Mouse (Mus musculus) stomach, embryonic 15.5 days (tissue): ENCODE results near the gene Cx3cr1. TPM values are rescaled to one million over a fixed set of nuclear protein-coding genes. Genes with fewer than 3 reads are reported as not detected.

Source experiments
- ATAC-seq: fragments of 200-750 bp; cut with Nextera tagmentation; 2 replicates; pipeline ENCODE4 v1.8.0; 2017; ENCODE audit warnings: low read depth, moderate number of reproducible peaks, moderate TSS enrichment; ENCODE audit not compliant: insufficient read depth, low FRiP score
- H3K27ac ChIP-seq: fragments of 300-500 bp; sonication (generic); 2 replicates; pipeline ENCODE4 v1.5.1; 2015; ENCODE audit warnings: mild to moderate bottlenecking, inconsistent platforms
- H3K27me3 ChIP-seq: fragments of 300-500 bp; sonication (generic); replicated peaks from 2 replicates; pipeline ENCODE4 v1.6.1; 2015; ENCODE audit warnings: inconsistent platforms
- H3K36me3 ChIP-seq: fragments of 300-500 bp; sonication (generic); 2 replicates; pipeline ENCODE4 v1.6.1; 2015; ENCODE audit warnings: inconsistent platforms
- H3K4me1 ChIP-seq: fragments of 300-500 bp; sonication (generic); 2 replicates; pipeline ENCODE4 v1.6.1; 2015; ENCODE audit warnings: inconsistent platforms
- H3K4me2 ChIP-seq: fragments of 300-500 bp; sonication (generic); 2 replicates; pipeline ENCODE4 v1.6.1; 2015; ENCODE audit warnings: mild to moderate bottlenecking, inconsistent platforms
- H3K4me3 ChIP-seq: fragments of 300-500 bp; sonication (generic); replicated peaks from 2 replicates; pipeline ENCODE4 v1.5.1; 2015; ENCODE audit warnings: inconsistent platforms
- H3K9ac ChIP-seq: fragments of 300-500 bp; sonication (generic); 2 replicates; pipeline ENCODE4 v1.6.1; 2015; ENCODE audit warnings: inconsistent platforms
- H3K9me3 ChIP-seq: fragments of 300-500 bp; sonication (generic); 2 replicates; pipeline ENCODE4 v1.6.1; 2016; ENCODE audit warnings: inconsistent platforms
- WGBS: fragments of 180-500 bp; shearing (Covaris S2); methylation state at CpG from one replicate; pipeline ENCODE4 v1.1.7; 2015; 5-methylcytosine and 5-hydroxymethylcytosine counted together
- polyA plus RNA-seq: library from polyadenylated mRNA; unstranded; fragments of >200 nt; fragmentation: Nextera tagmentation; extraction: Ambion mirVana; gene quantifications from 2 replicates; pipeline ENCODE4 v1.2.1, GENCODE M21; 2015

Gene Cx3cr1
- polyA plus RNA-seq, 1 experiment from 2014 or later, result 13.3 TPM

- Histone ChIP-seq H3K9ac (no peak overlapping the region), H3K4me2 (no peak overlapping the region), H3K27ac (no peak overlapping the region), H3K27me3 (no peaks in the 10 kb centered on the region), H3K4me1 (no peaks in the 10 kb centered on the region), H3K36me3 (no peaks in the 10 kb centered on the region), H3K4me3 (no peak overlapping the region), H3K9me3 (no peaks in the 10 kb centered on the region)
- no peak for ATAC-seq
- 76% methylated on average over 6 of the region's 6 CpGs for WGBS
Measured at GRCm38 (mm10) chr9:120081247-120081646, 11.6 kb upstream of the Cx3cr1 start.

GRCm38 (mm10) chr9:120080546-120081108 lies 10.9 kb upstream of the Cx3cr1 start:
- Histone ChIP-seq H3K36me3 (no peaks in the 10 kb centered on the region), H3K27ac (no peak overlapping the region), H3K4me2 (no peak overlapping the region), H3K9ac (no peak overlapping the region), H3K4me1 (no peaks in the 10 kb centered on the region), H3K27me3 (no peaks in the 10 kb centered on the region), H3K9me3 (no peaks in the 10 kb centered on the region), H3K4me3 (no peak overlapping the region)
- WGBS, result 67% methylated on average over 8 of the region's 8 CpGs
- no peak for ATAC-seq

- Histone ChIP-seq H3K9ac (no peak overlapping the region), H3K27me3 (no peaks in the 10 kb centered on the region), H3K27ac (no peak overlapping the region), H3K4me1 (no peaks in the 10 kb centered on the region), H3K36me3 (no peaks in the 10 kb centered on the region), H3K4me2 (no peak overlapping the region), H3K4me3 (no peak overlapping the region), H3K9me3 (no peaks in the 10 kb centered on the region)
- 64% methylated on average over 7 of the region's 7 CpGs for WGBS
- no peak for ATAC-seq
Measured at GRCm38 (mm10) chr9:120079901-120080300, 10.2 kb upstream of the Cx3cr1 start.

GRCm38 (mm10) chr9:120078241-120078640 lies 8.6 kb upstream of the Cx3cr1 start:
- Histone ChIP-seq H3K9ac (no peak overlapping the region), H3K4me2 (no peak overlapping the region), H3K9me3 (no peaks in the 10 kb centered on the region), H3K36me3 (no peaks in the 10 kb centered on the region), H3K4me1 (no peaks in the 10 kb centered on the region), H3K4me3 (no peak overlapping the region), H3K27me3 (no peaks in the 10 kb centered on the region), H3K27ac (no peak overlapping the region)
- no peak for ATAC-seq
- 81% methylated on average over 3 of the region's 3 CpGs for WGBS

- Histone ChIP-seq H3K9ac (no peak overlapping the region), H3K36me3 (no peaks in the 10 kb centered on the region), H3K4me1 (no peaks in the 10 kb centered on the region), H3K4me3 (no peak overlapping the region), H3K27me3 (no peaks in the 10 kb centered on the region), H3K9me3 (no peaks in the 10 kb centered on the region), H3K4me2 (no peak overlapping the region), H3K27ac (no peak overlapping the region)
- ATAC-seq, result no peak
- 82% methylated on average over 7 of the region's 7 CpGs for WGBS
Measured at GRCm38 (mm10) chr9:120074516-120074915, 4.8 kb upstream of the Cx3cr1 start.

GRCm38 (mm10) chr9:120073169-120073568 lies 3.5 kb upstream of the Cx3cr1 start:
- no peaks in the 10 kb centered on the region for H3K9me3 ChIP-seq
- ATAC-seq, result 0 out of 2 replicates have a peak, but pooled peaks have one; percentile 51
- no peaks in the 10 kb centered on the region for H3K27me3 ChIP-seq
- no peak overlapping the region for H3K27ac ChIP-seq
- no peak overlapping the region for H3K4me3 ChIP-seq
- no peak overlapping the region for H3K9ac ChIP-seq
- H3K36me3 ChIP-seq, result no peaks in the 10 kb centered on the region
- no peak overlapping the region for H3K4me2 ChIP-seq
- WGBS, result 16% methylated on average over 3 of the region's 3 CpGs
- H3K4me1 ChIP-seq, result no peaks in the 10 kb centered on the region; the same call in 1 of the 2 replicates

- H3K27ac ChIP-seq, result no peak overlapping the region
- H3K4me2 ChIP-seq, result no peak overlapping the region
- H3K9ac ChIP-seq, result no peak overlapping the region
- H3K27me3 ChIP-seq, result no peaks in the 10 kb centered on the region
- ATAC-seq, result no peak
- no peaks in the 10 kb centered on the region for H3K36me3 ChIP-seq
- 58% methylated on average over 2 of the region's 2 CpGs for WGBS
- no peaks in the 10 kb centered on the region; the same call in 1 of the 2 replicates for H3K4me1 ChIP-seq
- no peak overlapping the region for H3K4me3 ChIP-seq
- H3K9me3 ChIP-seq, result no peaks in the 10 kb centered on the region
Measured at GRCm38 (mm10) chr9:120071251-120071650, 1.6 kb upstream of the Cx3cr1 start.

GRCm38 (mm10) chr9:120068047-120068446 lies 1.6 kb downstream of the Cx3cr1 start:
- no peak overlapping the region for H3K4me3 ChIP-seq
- no peak overlapping the region for H3K9ac ChIP-seq
- no peak overlapping the region; the same call in 1 of the 2 replicates for H3K27ac ChIP-seq
- H3K36me3 ChIP-seq, result no peaks in the 10 kb centered on the region
- no peaks in the 10 kb centered on the region for H3K9me3 ChIP-seq
- WGBS, result 45% methylated on average over 10 of the region's 10 CpGs
- H3K27me3 ChIP-seq, result no peaks in the 10 kb centered on the region
- H3K4me2 ChIP-seq, result no peak overlapping the region
- H3K4me1 ChIP-seq, result no peaks in the 10 kb centered on the region; the same call in 1 of the 2 replicates
- ATAC-seq, result peak; percentile 41; the same call in 1 of the 2 replicates

GRCm38 (mm10) chr9:120067609-120068008 lies 2.1 kb downstream of the Cx3cr1 start:
- H3K36me3 ChIP-seq, result no peaks in the 10 kb centered on the region
- no peaks in the 10 kb centered on the region for H3K9me3 ChIP-seq
- no peak overlapping the region for H3K4me3 ChIP-seq
- no peak overlapping the region for H3K27ac ChIP-seq
- 64% methylated on average over 2 of the region's 2 CpGs for WGBS
- no peaks in the 10 kb centered on the region for H3K27me3 ChIP-seq
- H3K9ac ChIP-seq, result no peak overlapping the region
- ATAC-seq, result 0 out of 2 replicates have a peak, but pooled peaks have one; percentile 36
- no peaks in the 10 kb centered on the region; the same call in 1 of the 2 replicates for H3K4me1 ChIP-seq
- H3K4me2 ChIP-seq, result no peak overlapping the region

GRCm38 (mm10) chr9:120064317-120064716 lies 5.4 kb downstream of the Cx3cr1 start:
- WGBS, result 83% methylated on average over 4 of the region's 4 CpGs
- ATAC-seq, result no peak
- no peak overlapping the region for H3K27ac ChIP-seq

GRCm38 (mm10) chr9:120058730-120059129 lies 10.9 kb downstream of the Cx3cr1 start:
- Histone ChIP-seq H3K4me3 (no peak overlapping the region), H3K9ac (no peak overlapping the region), H3K27ac (no peak overlapping the region), H3K9me3 (no peaks in the 10 kb centered on the region), H3K36me3 (no peaks in the 10 kb centered on the region), H3K4me2 (no peak overlapping the region), H3K4me1 (0 out of 2 replicates have a peak, but pooled peaks cover 2% of the 10 kb centered on the region), H3K27me3 (no peaks in the 10 kb centered on the region)
- no peak for ATAC-seq
- 63% methylated on average over 3 of the region's 3 CpGs for WGBS

More at GRCm38 (mm10) chr9:120064317-120064716, 5.4 kb downstream of the Cx3cr1 start:
- no peaks in the 10 kb centered on the region for H3K9me3 ChIP-seq
- H3K4me3 ChIP-seq, result no peak overlapping the region
- no peaks in the 10 kb centered on the region for H3K27me3 ChIP-seq
- H3K4me1 ChIP-seq, result no peaks in the 10 kb centered on the region; the same call in 1 of the 2 replicates
- H3K4me2 ChIP-seq, result no peak overlapping the region
- no peak overlapping the region for H3K9ac ChIP-seq
- H3K36me3 ChIP-seq, result no peaks in the 10 kb centered on the region

- no peaks in the 10 kb centered on the region for H3K9me3 ChIP-seq
- no peak overlapping the region for H3K27ac ChIP-seq
- H3K9ac ChIP-seq, result no peak overlapping the region
- no peaks in the 10 kb centered on the region for H3K36me3 ChIP-seq
- 70% methylated on average over 9 of the region's 9 CpGs for WGBS
- H3K4me1 ChIP-seq, result 0 out of 2 replicates have a peak, but pooled peaks cover 2% of the 10 kb centered on the region
- no peak overlapping the region for H3K4me3 ChIP-seq
- no peak overlapping the region for H3K4me2 ChIP-seq
- ATAC-seq, result no peak
- no peaks in the 10 kb centered on the region for H3K27me3 ChIP-seq
Measured at GRCm38 (mm10) chr9:120056201-120056600, 13.5 kb downstream of the Cx3cr1 start.
